ENCODE assay signal across 8 mouse cellular contexts in the genomic region with DNA sequence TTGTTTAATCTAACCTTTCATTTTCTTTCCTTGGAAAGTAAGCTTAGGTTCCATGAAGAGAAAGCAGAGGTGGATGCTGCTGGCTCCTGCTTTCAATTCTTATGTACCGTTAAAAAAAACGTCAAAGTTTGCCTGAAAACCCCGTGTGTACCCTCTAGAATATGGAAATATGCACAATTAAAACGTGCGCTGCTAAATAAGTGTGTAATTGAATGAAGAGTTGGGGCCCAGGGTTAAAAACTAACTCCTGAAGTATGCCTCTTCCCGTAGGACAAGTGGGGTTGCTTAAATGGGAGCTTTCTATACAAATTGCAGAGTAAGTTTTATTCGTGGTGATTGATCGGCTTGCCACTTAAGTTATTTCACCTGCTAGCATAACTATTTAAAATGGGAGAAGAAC. TPM values are rescaled to one million over a fixed set of nuclear protein-coding genes. Genes with fewer than 3 reads are reported as not detected.
DNase-seq lines count a peak whose midpoint lies in the region; ATAC-seq and TF ChIP-seq lines count a peak whose summit lies in the region.

No protein-coding gene starts in this region.

- peaks cover 35% of the 10 kb centered on the region for H3K79me2 ChIP-seq in myocyte (ENCODE audit: control insufficient read depth, insufficient read depth)

- H3K36me3 ChIP-seq in kidney, embryonic 14.5 days (ENCODE audit: control insufficient read depth, insufficient read depth, low read length) = peaks cover 10% of the 10 kb centered on the region; the same call in 1 of the 2 replicates
- H3K36me3 ChIP-seq in embryonic facial prominence, embryonic 10.5 days (replicated peaks) = peaks cover 23% of the 10 kb centered on the region
- H3K36me3 ChIP-seq in intestine, embryonic 15.5 days = peaks cover 1% of the 10 kb centered on the region; the same call in 1 of the 2 replicates
- H3K36me3 ChIP-seq in myocyte (ENCODE audit: control insufficient read depth, insufficient read depth) = peaks cover 5% of the 10 kb centered on the region

- peak overlapping the region; percentile 81 for H3K4me3 ChIP-seq in kidney, embryonic 14.5 days (ENCODE audit: low read length)
- H3K4me3 ChIP-seq in embryonic facial prominence, embryonic 10.5 days = peak overlapping the region; percentile 84
- H3K4me3 ChIP-seq in intestine, embryonic 15.5 days (replicated peaks) = no peak overlapping the region
- H3K4me3 ChIP-seq in myocyte = peak overlapping the region; percentile 74

- DNase-seq in kidney, postnatal 14 days = no peak
- DNase-seq in embryonic facial prominence, embryonic 10.5 days (ENCODE audit: low spot score) = no peak
- no peak for DNase-seq in gastrocnemius, postnatal 4 days (ENCODE audit: low spot score in 2 of 2)
- DNase-seq in cerebellum, postnatal 14 days = no peak
- DNase-seq in thymus, postnatal 0 days (ENCODE audit: low spot score) = no peak

- H3K27ac ChIP-seq in kidney, embryonic 14.5 days (ENCODE audit: low read depth, low read length) = no peak overlapping the region
- peak overlapping the region; percentile 94 for H3K27ac ChIP-seq in embryonic facial prominence, embryonic 10.5 days (replicated peaks)
- H3K27ac ChIP-seq in intestine, embryonic 15.5 days = no peak overlapping the region

- no peak for ATAC-seq in kidney, embryonic 14.5 days (ENCODE audit: low FRiP score, low TSS enrichment)
- ATAC-seq in intestine, embryonic 15.5 days = no peak

- no peak for TF ChIP-seq POLR2A in myocyte (IDR thresholded peaks at IDR 0.05; ENCODE audit: insufficient read length, low read depth)

- peaks cover 14% of the 10 kb centered on the region for H3K4me1 ChIP-seq in kidney, embryonic 14.5 days (ENCODE audit: control insufficient read depth, insufficient read depth, low read length)
- H3K4me1 ChIP-seq in embryonic facial prominence, embryonic 10.5 days = peaks cover 33% of the 10 kb centered on the region
- peaks cover 8% of the 10 kb centered on the region; the same call in 1 of the 2 replicates for H3K4me1 ChIP-seq in intestine, embryonic 15.5 days (replicated peaks)

- 64% methylated on average over 8 of the region's 8 CpGs for WGBS in kidney, embryonic 14.5 days
- 63% methylated on average over 8 of the region's 8 CpGs for WGBS in embryonic facial prominence, embryonic 10.5 days
- WGBS in intestine, embryonic 15.5 days = 55% methylated on average over 8 of the region's 8 CpGs

- no peaks in the 10 kb centered on the region for H3K9me3 ChIP-seq in kidney, embryonic 14.5 days (ENCODE audit: control insufficient read depth, low read length)
- no peaks in the 10 kb centered on the region for H3K9me3 ChIP-seq in embryonic facial prominence, embryonic 10.5 days
- no peaks in the 10 kb centered on the region for H3K9me3 ChIP-seq in intestine, embryonic 15.5 days

- H3K9ac ChIP-seq in kidney, embryonic 14.5 days (ENCODE audit: low read depth, low read length) = peak overlapping the region; percentile 80; the same call in 1 of the 2 replicates
- H3K9ac ChIP-seq in intestine, embryonic 15.5 days = no peak overlapping the region

- H3ac ChIP-seq in myocyte (ENCODE audit: control insufficient read depth, insufficient read length) = no peak overlapping the region

- no peaks in the 10 kb centered on the region for H3K27me3 ChIP-seq in kidney, embryonic 14.5 days (ENCODE audit: control insufficient read depth, insufficient read depth, low read length)
- no peaks in the 10 kb centered on the region for H3K27me3 ChIP-seq in embryonic facial prominence, embryonic 10.5 days (replicated peaks; ENCODE audit: low read depth, poor library complexity, severe bottlenecking)
- H3K27me3 ChIP-seq in intestine, embryonic 15.5 days (replicated peaks) = no peaks in the 10 kb centered on the region
- no peaks in the 10 kb centered on the region for H3K27me3 ChIP-seq in myocyte (ENCODE audit: control insufficient read depth, insufficient read depth, insufficient read length)

- peak overlapping the region; percentile 38 for H3K4me2 ChIP-seq in kidney, embryonic 14.5 days (replicated peaks; ENCODE audit: low read depth, low read length)
- peak overlapping the region; percentile 63 for H3K4me2 ChIP-seq in intestine, embryonic 15.5 days (replicated peaks)
- peak overlapping the region; percentile 72 for H3K4me2 ChIP-seq in myocyte (ENCODE audit: low read depth)

TF ChIP-seq in myocyte, 11 proteins besides CTCF, POLR2A, EP300 and RAD21:
- TF ChIP-seq USF1 (IDR thresholded peaks at IDR 0.05; ENCODE audit: low read depth) (no peak), REST (IDR thresholded peaks at IDR 0.05; ENCODE audit: insufficient read depth, insufficient read length) (no peak), MYOD1 (IDR thresholded peaks at IDR 0.05; ENCODE audit: control insufficient read depth in 1 of 3, insufficient read length in 2 of 3, low read depth in 2 of 3) (no peak), TCF12 (IDR thresholded peaks at IDR 0.05; ENCODE audit: insufficient read depth, poor library complexity, severe bottlenecking) (no peak), TCF3 (IDR thresholded peaks at IDR 0.05; ENCODE audit: insufficient read length, low read depth) (no peak), SRF (IDR thresholded peaks at IDR 0.05; ENCODE audit: control insufficient read depth, insufficient read length, low read depth) (no peak), CEBPB (IDR thresholded peaks at IDR 0.05; ENCODE audit: insufficient read depth, poor library complexity, severe bottlenecking) (no peak), POLR2AphosphoS2 (IDR thresholded peaks at IDR 0.05; ENCODE audit: insufficient read length, low read depth) (no peak), MAX (IDR thresholded peaks at IDR 0.05; ENCODE audit: low read depth) (no peak), MYOG (IDR thresholded peaks at IDR 0.05; ENCODE audit: control insufficient read depth in 1 of 3, insufficient read depth in 1 of 3, insufficient read length in 2 of 3, low read depth in 2 of 3) (no peak)

RNA-seq across cellular contexts. Expression of a gene that starts 1.1 kb away (rescaled TPM):
- polyA plus RNA-seq in kidney, embryonic 14.5 days (2014; fragmentation: Nextera tagmentation; extraction: Ambion mirVana) = 35.4 and 68.4 TPM in 2 replicates
- 125 and 140 TPM in 2 replicates for polyA plus RNA-seq in embryonic facial prominence, embryonic 10.5 days (2016; fragmentation: Nextera tagmentation; extraction: Ambion mirVana)
- 54.8 and 56.8 TPM in 2 replicates for polyA plus RNA-seq in intestine, embryonic 15.5 days (2015; fragmentation: Nextera tagmentation; extraction: Ambion mirVana)
- polyA plus RNA-seq in myocyte (2012; fragmentation: generic; extraction: Trizol) = 38.0 TPM
- 10 to 100 TPM; 34.9 to 38.7 TPM for total RNA-seq in gastrocnemius, postnatal 4 days (2021)
- polyA plus RNA-seq in thymus, postnatal 0 days (2015; fragmentation: Nextera tagmentation; extraction: Ambion mirVana) = 19.1 and 27.7 TPM in 2 replicates

RNA-seq across cellular contexts. Expression of a gene that starts 40.7 kb away (rescaled TPM):
- polyA plus RNA-seq in kidney, embryonic 14.5 days (2014; fragmentation: Nextera tagmentation; extraction: Ambion mirVana) = 17.7 and 21.9 TPM in 2 replicates
- polyA plus RNA-seq in embryonic facial prominence, embryonic 10.5 days (2016; fragmentation: Nextera tagmentation; extraction: Ambion mirVana) = 14.4 and 15.1 TPM in 2 replicates
- polyA plus RNA-seq in intestine, embryonic 15.5 days (2015; fragmentation: Nextera tagmentation; extraction: Ambion mirVana) = 11.2 and 12.3 TPM in 2 replicates
- 4.6 TPM for polyA plus RNA-seq in myocyte (2012; fragmentation: generic; extraction: Trizol)
- 10 to 100 TPM; 10.3 to 11.5 TPM for total RNA-seq in gastrocnemius, postnatal 4 days (2021)
- polyA plus RNA-seq in thymus, postnatal 0 days (2015; fragmentation: Nextera tagmentation; extraction: Ambion mirVana) = 6.2 and 7.5 TPM in 2 replicates
